Mouse (Mus musculus) left cerebral cortex, postnatal 4 days (tissue): ENCODE measurements around the gene Gm49342. TPM values are rescaled to one million over a fixed set of nuclear protein-coding genes. Genes with fewer than 3 reads are reported as not detected.
"Not testable (repeated sequence)": the region's sequence is repeated elsewhere in the genome, so short reads cannot be mapped to it uniquely, and the experiment has no call there.

Source experiments
- DNase-seq: peaks from one replicate; pipeline ENCODE4 v3.0.0-alpha.2; 2022
- intact Hi-C: fragments of 180-260 bp; cut with DNase I; formaldehyde crosslinking; loops from one replicate; pipeline ENCODE4 v1.15.1; 2025
- total RNA-seq, 2 experiments: library from RNA; stranded (reverse); gene quantifications; 2 replicates each; pipeline ENCODE4 v1.2.3; 2021

Gm49342 gene
- total RNA-seq = 10 to 100 TPM in 1 of 2 experiments, 1 to 10 TPM in 1; 8.0 to 10.6 TPM

DNA sequence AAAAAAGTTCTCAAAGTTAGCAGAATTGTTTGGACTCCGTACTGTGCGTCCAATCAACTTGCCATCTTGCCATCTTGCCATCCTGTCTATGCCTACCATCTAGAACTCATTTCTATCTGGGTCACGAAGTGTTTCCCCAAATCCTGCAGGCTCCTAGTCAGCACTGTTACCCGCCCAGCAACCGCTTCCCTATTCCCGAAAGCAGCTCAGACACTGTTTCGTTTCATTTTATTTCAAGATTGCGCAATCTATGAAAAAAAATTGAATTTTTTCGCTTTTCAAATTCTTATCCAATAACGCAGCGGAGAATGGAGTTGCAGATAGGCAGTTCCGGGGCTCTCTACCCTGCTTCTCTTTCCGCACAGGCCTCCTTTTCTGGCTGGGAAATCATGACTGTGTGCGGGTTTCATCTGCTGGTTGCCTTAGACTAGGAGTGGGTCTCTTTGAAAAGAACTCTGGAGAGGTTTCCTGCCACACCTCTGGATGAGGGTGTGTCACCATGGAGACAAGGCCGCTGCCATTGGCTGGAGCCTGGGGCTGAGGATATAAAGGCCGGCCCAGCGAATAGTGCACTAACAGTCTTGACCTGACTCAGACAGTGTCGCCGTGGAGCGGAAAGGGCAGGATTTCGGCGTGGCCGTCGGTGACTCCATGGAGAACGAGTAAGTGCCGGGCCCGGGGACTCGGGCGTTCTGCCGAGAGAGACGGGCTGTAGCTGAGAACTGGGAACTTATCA, at the start of gene Gm49342:
TSS of gene Gm49342 (plus strand) at position 586 of the 736 bp plus-strand sequence.
- intact Hi-C loops = no loop called here
- peak; percentile 93 for DNase-seq

DNA sequence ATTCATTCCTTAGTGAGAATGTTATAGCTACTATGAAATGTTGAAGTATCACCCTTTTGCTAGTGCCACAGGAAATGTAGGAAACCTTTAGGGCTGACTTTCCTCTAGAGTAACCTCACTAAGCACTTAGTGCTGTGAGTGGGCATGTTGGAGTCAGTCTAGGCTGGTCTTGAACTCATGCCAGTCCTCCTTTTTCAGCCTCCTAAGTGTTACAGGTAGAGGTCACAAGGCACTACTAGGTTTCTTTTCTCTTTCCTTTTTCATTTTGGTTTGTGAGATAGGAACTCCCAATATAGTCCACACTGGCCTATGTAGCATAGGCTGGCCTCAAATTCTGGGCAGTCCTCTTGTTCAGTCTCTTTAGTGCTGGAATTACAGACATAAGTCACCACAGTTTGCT, 48.9 kb upstream of the Gm49342 start:
- DNase-seq = no peak
- intact Hi-C loops = no loop called here

DNA sequence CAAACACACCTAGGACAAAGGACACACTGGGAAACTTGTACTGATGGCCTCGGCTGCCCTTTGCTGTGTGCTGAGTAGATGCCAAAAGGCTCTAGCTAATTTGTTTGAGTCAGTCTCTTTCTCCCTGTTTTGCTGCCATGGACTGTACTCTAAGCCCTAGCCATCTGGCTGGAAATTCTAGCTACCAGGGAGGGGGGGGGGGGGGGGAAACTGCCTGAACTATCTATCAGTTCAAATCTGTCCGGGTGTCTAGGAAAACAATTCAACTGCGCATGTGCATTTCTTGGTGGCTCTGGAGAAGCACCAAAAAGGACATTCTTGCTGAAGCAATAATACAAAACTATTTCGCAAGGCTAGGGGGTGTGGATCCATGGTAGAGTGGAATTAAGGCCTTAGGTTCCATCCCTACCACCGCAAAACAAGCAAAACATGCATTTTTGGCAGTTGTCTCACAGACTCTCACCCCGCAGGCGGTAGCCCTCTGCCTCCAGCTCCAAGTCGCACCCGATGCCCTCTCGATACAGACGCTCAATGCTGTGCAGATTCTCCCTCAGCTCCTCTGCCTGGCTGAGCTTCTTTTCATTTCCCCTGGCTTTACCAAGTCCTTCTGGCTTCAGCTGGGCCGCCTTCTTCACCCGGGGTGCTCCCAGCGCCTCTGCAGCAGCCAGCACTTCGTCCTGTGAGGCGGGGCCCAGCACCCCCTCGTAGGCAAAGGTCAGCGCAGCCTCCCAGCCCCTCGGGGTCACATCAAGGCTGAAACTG, 48.2 kb upstream of the Gm49342 start:
- DNase-seq = peak; percentile 13
- intact Hi-C loops = no loop called here

DNA sequence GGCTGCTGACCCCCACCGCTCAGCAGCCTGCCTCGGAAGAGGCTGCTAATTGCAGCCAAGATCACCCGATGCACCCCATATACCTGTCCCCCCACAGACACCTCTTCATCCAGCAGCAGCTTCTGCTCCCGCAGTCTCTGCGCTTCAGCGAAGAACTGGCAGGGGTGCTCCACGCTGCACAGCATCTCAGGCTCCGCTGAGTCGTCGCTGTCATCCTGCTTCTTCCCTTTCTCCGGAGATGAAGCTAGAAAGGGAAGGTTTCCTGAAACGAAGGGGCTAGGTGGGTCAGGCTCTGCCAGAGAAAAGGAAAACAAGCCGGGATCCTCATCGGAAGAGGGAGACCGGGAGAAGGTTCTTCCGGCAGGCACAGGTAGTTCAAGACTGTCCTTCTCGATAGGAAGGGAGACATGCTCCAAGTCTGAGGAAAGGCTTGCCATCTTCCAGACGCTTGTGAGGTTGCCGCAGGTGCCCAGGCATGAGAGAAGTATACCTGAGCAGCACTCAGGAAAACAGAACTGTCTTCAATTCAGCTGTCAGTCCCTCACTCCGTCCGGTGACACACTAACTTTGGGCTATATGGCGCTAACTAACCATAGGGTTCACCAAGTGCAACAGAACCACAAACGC, 47.5 kb upstream of the Gm49342 start:
- intact Hi-C loops = no loop called here
- peak; percentile 6 for DNase-seq

DNA sequence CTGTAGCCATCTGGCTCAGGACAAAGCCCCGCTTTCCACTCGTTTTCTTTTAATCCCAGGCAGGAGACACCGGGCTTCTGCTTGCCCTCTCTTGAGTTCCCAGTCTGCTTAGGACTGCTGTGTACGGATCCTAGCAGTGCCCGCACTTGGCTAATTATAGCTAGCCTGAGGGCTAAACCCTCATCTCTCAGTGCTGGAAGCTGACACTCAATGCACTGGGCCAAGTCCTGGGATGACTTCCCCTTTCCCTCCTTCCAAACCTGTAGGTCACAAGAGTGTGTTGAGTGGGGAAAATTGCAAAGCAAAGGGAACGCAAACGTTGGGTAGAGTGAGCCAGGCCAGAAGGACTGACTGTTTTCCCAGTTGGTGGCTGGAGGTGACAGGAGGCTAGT, 46.9 kb upstream of the Gm49342 start, which contains the start of gene Klhl33:
TSS of gene Klhl33 (minus strand) at position 134 of the 392 bp plus-strand sequence.
- intact Hi-C loops = no loop called here
- peak; percentile 3 for DNase-seq

DNA sequence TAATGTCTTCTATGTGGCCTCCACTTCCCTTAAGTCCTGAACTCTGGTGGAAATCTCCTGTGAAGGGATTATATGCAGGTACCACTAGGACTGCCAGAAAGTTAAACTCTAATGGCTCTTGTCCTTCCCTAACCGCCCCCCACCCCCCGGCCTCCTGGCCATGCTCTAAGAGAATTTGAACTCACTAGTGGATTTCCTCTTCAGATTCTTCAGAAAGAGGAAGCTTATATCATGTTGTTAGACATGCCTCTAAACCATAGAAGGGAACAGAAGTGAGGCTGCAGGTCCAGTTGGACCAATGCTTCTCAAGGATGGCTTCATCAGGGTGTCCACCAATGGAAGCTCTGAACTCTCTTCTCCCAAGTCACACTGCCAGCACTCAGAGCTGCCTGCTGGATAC, 46.3 kb upstream of the Gm49342 start:
- DNase-seq, intact Hi-C loops: not testable (repeated sequence)

DNA sequence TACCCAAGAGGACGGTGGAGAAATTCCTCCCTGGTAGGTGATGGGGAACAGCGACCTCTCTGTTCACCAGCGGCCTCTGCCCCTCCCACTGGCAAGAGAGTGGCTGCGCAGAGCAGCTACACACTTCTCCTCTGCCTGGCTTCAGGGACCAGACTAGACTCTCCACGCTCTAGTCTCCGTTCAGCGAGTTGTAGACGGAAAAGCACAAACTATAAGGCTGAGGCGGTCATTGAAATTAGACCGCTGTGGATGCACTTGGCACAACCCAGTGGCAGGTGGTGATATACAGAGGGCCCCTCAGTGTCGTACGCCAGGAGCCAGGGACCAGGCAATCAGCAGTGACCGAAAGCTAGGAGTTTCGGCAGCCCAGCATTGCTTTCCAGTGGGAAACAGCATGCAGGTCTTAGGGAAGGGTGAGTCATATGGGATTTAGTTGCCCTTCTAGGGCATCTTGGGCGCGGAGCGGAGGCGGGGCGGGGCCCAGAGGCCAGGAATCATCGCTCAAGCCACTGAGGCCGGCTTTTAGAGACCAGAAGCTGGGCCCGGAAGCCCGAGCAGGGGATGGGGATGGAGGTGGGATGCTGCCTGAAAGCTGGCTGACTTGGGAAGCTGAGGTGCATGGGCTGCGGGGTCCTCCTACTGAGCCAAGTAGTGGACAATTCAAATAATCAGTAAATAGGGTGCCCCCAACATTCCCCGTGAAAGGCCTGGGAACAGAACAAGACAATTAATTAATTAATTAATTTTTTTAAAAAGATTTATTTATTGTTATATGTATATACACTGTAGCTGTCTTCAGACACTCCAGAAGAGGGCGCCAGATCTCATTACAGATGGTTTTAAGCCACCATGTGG, 40.1 kb upstream of the Gm49342 start:
- DNase-seq = peak; percentile 49
- intact Hi-C loops = no loop called here

DNA sequence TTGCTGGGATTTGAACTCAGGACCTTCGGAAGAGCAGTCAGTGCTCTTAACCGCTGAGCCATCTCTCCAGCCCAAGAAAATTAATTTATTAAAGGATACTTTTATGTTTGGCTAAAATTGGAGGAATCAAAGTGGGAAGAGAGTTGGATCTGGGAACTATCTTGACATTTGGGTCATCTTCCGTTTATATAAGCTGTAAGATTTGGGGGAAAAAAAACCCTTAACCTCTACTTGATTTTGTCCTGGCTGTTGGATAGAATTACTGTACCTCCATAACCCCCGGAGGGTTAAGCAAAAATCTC, 39.5 kb upstream of the Gm49342 start:
- intact Hi-C loops = no loop called here
- no peak for DNase-seq

DNA sequence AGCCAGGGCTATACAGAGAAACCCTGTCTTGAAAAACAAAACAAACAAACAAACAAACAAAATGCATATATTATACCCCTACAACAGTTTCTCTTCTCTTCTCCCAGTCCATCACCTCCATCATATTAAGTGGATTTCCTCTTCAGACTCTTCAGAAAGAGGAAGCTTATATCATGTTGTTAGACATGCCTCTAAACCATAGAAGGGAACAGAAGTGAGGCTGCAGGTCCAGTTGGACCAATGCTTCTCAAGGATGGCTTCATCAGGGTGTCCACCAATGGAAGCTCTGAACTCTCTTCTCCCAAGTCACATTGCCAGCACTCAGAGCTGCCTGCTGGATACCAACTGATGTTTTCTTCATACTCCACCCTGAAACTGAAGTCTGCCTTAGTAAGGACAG, 39.0 kb upstream of the Gm49342 start:
- intact Hi-C loops = not testable (repeated sequence)

DNA sequence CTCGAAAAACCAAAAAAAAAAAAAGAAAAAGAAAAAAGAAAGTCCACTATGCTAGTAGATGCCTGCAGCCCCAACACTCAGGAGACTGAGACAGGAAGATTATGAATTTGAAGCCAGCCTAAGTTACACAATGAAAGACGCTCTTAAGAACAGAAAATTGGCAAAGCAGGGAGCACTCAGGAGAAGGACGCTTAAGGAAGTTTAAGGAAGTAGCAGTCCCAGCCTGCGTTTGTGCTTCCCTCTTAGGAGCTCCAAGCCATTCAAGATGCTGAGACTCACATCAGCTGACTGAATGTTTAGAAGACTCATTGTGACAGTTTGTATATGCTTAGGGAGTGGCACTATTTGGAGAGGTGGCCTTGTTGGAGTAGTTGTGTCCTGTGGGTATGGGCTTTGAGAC, 36.2 kb upstream of the Gm49342 start:
- DNase-seq = no peak
- intact Hi-C loops = no loop called here

More for the DNA sequence above, 39.0 kb upstream of the Gm49342 start:
- not testable (repeated sequence) for DNase-seq

DNA sequence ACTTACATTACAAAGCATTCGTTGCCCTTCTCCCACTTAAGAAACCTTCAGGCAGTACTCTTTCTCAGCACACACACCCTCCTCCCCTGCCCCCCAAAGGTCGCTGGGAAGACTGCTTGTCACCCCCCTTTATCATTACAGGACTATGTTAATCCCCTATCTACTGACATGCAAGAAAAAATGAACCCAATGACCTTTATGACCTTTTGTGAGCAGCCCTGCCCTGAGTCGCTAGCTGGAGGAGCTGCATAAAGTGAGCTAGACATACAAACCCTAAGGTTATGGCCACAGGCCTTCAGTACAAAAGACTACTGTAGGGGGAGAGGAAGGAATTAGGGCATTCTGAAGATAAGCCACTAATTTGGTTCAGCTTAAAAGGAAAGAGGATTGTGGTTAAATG, 33.0 kb upstream of the Gm49342 start:
- intact Hi-C loops = no loop called here
- DNase-seq = no peak

DNA sequence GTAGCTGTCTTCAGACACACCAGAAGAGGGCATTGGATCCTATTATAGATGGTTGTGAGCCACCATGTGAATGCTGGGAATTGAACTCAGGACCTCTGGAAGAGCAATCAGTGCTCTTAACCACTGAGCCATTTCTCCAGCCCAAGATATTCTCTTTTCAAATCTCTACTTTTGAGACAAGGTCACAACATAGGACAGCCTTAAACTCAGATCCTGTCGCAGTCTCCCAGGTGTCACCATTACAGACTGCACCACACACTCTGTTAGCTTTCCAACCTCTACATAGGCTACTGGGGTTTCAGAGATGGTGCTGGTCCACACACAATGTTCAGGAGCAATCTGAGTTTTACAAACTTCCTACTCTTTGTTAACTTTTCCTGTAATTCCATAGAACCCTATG, 20.9 kb upstream of the Gm49342 start:
- intact Hi-C loops = loop anchor here (10.0 kb wide), 1 partner anchor 119 kb away; the partner anchor contains the start of genes Ccnb1ip1 and Parp2
- not testable (repeated sequence) for DNase-seq

DNA sequence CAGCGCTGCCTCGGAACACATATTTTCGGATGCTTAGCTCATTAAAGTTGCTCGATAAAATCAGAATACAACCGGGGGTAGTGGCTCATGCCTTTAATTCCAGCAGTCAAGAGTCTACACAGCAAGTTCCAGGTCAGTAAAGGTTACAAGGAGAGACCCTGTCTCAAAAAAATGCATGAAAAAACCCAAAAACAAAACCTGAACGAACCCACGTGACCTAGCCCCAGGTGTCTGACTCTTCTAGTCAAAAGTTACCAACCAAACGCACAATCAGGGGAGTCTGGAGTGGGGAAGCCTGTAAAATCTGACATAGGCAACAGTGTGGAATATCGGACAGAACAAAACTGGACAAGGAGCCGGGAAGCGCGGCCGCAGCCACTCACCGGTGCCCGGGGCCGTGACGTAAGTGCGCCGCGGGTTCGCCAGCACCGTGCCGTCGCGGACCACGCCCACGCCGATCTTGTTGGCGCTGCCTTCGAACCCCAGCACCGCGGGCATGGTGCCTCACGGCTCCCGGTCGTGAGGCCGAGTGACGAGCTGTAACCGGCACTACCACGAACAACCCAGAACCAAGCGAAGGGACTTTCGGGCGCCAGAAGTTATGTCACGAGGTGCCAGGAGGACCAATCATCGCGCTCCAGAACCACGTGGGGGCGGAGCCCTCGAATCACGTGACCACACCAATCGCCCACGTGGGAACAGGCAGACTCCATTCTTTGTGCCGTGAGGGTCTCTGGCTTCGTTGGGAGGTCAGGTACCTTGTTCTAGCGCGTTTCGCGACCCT, 19.8 kb upstream of the Gm49342 start, which contains the start of the genes Osgep and Apex1:
TSS of gene Osgep (minus strand) at position 613 of the 784 bp plus-strand sequence.
TSS of gene Apex1 (plus strand) at position 688 of the 784 bp plus-strand sequence.
- intact Hi-C loops = loop anchor here (10.0 kb wide), 1 partner anchor 120 kb away; the partner anchor contains the start of genes Ccnb1ip1 and Parp2
- DNase-seq = peak; percentile 98

DNA sequence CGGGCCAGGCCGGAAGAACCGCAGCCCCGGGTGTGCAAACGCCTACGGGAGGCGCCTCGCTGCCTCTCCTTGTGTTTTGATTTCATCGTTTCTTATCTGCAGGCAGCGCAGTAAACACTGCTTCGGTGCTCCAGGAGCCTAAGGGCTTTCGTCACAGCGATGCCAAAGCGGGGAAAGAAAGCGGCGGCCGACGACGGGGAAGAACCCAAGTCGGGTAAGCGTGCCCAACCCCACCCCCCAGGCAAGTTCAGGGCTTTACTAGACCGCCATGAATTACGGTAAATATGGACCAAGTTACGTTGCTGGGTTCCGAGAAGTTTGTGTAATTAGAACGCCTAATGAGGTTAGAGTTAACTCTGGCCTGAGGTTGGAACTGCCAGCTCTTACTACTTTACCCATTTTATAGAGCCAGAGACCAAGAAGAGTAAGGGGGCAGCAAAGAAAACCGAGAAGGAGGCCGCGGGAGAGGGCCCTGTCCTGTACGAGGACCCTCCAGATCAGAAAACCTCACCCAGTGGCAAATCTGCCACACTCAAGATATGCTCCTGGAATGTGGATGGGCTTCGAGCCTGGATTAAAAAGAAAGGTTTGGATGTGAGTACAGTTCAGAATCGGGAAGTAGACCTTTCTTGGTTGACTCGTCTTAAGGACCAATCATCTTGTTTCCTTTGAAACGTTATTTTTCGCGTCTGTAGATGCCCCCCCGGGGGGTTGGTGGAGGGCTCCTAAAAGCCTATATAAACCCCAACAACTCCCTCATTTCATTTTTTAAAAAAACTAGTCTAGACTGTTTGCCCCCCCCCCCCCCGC, 19.0 kb upstream of the Gm49342 start:
- DNase-seq = no peak
- intact Hi-C loops = loop anchor here (10.0 kb wide), 1 partner anchor 121 kb away; the partner anchor contains the start of genes Ccnb1ip1 and Parp2

DNA sequence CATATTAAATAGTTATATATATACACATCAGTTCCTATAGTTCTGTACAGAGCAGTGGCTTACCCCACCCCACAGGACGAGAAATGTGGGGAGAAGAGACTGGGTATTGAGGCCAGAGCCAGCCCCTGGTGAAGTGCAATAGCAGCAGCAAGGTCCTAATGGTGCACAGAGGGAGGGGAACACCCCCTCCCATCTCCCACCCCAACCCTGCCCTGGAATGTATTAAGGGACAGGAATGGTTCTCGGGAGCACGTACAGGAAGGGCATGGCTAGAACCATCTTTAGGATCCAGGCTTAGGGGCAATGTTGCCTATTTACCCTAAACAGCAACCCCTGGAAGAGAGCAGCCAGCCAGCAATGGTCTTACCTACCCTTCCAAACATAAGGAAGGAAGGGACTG, 17.0 kb upstream of the Gm49342 start:
- no peak for DNase-seq
- intact Hi-C loops = loop anchor here (10.0 kb wide), 1 partner anchor 123 kb away; the partner anchor contains the start of genes Ccnb1ip1 and Parp2

DNA sequence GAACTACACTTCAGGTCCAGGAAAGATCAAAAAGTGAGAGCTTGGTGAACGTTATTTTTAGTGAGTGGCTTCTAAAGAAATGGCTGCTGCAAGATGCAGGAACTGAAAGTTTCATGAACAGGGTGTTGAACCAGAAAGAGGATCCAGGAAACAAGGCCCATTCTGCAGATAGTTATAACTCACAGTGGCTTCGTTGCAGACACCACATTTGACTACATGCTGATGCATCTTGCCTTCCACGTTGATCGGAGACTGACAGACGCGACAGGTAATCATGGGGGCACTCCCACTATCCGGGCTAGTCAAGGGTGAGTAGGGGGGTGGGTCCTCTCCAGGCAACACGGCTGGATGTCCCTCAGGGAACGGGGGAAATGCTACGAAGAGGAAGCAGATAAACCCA, 14.4 kb upstream of the Gm49342 start:
- intact Hi-C loops = loop anchor here (5.0 to 10.0 kb wide), 2 partner anchors 125 to 132 kb away; partner anchors contain the start of genes Ccnb1ip1 and Parp2
- no peak for DNase-seq

DNA sequence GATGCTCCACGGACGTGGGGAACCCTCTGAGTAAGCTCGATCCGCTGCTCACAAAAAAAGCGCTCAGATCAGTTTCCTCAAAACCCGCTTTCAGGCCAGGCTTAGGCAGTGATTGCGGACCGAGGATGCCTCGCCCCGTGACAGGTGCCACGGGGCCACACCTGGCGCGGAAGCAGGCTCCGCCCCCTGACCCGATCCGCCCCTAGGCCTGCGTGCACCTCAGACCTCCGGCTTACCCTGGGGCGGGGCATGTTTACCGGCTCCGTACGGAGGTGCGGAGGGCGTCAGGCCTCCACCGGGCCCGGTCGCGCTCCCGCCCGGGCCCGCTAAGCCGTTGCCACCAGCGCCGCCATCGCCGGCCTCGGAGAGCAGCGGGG, 14.0 kb upstream of the Gm49342 start:
- intact Hi-C loops = loop anchor here (5.0 kb wide), 1 partner anchor 132 kb away; no protein-coding TSS in a partner anchor
- DNase-seq = peak; percentile 50

DNA sequence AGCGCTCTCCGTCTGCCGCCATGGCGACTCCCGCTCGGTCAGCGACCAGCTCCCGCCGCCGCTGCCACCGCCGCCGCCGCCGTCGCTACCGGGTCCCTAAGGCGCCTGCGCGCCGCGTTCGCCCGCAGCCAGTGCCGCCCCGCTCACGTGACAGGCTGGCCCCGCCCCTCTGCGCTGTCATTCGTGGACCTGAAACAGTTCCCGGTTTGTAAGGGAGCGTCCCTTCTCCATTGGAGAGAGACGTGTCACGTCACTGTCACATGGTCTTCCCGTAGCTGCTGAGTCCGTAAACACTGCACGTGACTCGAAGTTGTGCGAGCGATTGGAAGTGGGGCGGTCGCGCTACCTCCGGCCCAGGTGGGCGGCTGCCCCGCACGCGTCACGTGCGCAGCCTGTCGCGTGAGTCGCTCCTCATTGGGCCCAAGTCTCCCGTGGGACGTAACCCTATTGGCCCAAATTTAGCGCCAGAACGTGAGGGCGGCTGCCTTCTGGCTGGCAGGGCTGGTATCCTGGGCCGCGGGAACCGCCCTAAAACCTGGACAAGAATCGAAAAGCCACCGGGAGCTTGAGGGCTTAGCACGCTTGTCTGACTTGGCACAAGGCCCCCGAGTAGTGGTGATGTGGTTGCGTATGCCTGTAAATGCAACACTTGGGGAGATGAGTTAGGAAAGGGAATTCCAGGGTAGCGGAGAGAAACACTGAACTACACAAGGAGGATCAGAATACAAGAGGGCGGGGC, 13.4 kb upstream of the Gm49342 start, which contains the start of the genes Pip4p1 and Pnp:
TSS of gene Pip4p1 (minus strand) at position 103 of the 739 bp plus-strand sequence.
TSS of gene Pnp (plus strand) at position 329 of the 739 bp plus-strand sequence.
- intact Hi-C loops = loop anchor here (5.0 kb wide), 1 partner anchor 131 kb away; no protein-coding TSS in a partner anchor
- peak; percentile 98 for DNase-seq
